Mouse (Mus musculus): ENCODE data around the gene Tnpo1. TPM values are rescaled to one million over a fixed set of nuclear protein-coding genes. Genes with fewer than 3 reads are reported as not detected.

The Tnpo1 gene
- polyA plus RNA-seq, 1 experiment: 157 TPM

GRCm38 (mm10) chr13:98803699-98804098 is 122.5 kb downstream of the Tnpo1 start:
- TF ChIP-seq CTCF (IDR thresholded peaks at IDR 0.05; ENCODE audit: borderline replicate concordance, insufficient read depth, low read length) (no peak), POLR2A (IDR thresholded peaks at IDR 0.05; ENCODE audit: low read depth, low read length) (no peak)
- Histone ChIP-seq H3K27ac (ENCODE audit: insufficient read depth, low read length) (no peak overlapping the region), H3K4me3 (ENCODE audit: insufficient read depth, low read length) (no peak overlapping the region), H3K4me1 (ENCODE audit: control insufficient read depth, insufficient read depth, low read length) (no peaks in the 10 kb centered on the region)

- no peaks in the 10 kb centered on the region for H3K4me1 ChIP-seq (ENCODE audit: control insufficient read depth, insufficient read depth, low read length)
- no peak overlapping the region for H3K4me3 ChIP-seq (ENCODE audit: insufficient read depth, low read length)
- no peak for TF ChIP-seq POLR2A (IDR thresholded peaks at IDR 0.05; ENCODE audit: low read depth, low read length)
- no peak overlapping the region for H3K27ac ChIP-seq (ENCODE audit: insufficient read depth, low read length)
Measured at GRCm38 (mm10) chr13:98802957-98803356, 123.2 kb downstream of the Tnpo1 start.

GRCm38 (mm10) chr13:98795511-98795910 is 130.7 kb downstream of the Tnpo1 start:
- no peak for TF ChIP-seq POLR2A (IDR thresholded peaks at IDR 0.05; ENCODE audit: low read depth, low read length)
- no peak for TF ChIP-seq CTCF (IDR thresholded peaks at IDR 0.05; ENCODE audit: borderline replicate concordance, insufficient read depth, low read length)
- H3K4me3 ChIP-seq (ENCODE audit: insufficient read depth, low read length): no peak overlapping the region

DNA sequence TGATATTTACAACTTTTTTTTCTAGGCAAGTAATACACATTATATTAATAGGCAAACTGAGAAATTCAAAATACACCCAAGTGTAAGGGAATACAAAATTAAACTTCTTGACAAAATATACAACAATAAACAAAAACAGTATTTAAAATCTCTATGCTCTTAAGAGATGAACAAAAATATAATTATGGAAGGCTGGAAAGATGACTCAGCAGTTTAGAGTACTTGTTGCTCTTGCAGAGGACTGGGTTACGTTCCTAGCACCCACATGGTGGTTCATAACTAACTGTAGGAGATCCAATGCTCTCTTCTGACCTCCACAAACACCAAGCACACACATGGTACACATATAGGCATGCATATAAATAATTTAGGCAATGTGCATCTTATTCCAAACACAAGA is 133.3 kb downstream of the Tnpo1 start:
- Histone ChIP-seq H3K4me3 (ENCODE audit: insufficient read depth, low read length) (no peak overlapping the region), H3K4me1 (ENCODE audit: control insufficient read depth, insufficient read depth, low read length) (no peaks in the 10 kb centered on the region), H3K27ac (ENCODE audit: insufficient read depth, low read length) (no peak overlapping the region)
- TF ChIP-seq POLR2A (IDR thresholded peaks at IDR 0.05; ENCODE audit: low read depth, low read length) (no peak), CTCF (IDR thresholded peaks at IDR 0.05; ENCODE audit: borderline replicate concordance, insufficient read depth, low read length) (no peak)

More at GRCm38 (mm10) chr13:98795511-98795910, 130.7 kb downstream of the Tnpo1 start:
- H3K4me1 ChIP-seq (ENCODE audit: control insufficient read depth, insufficient read depth, low read length): no peaks in the 10 kb centered on the region
- H3K27ac ChIP-seq (ENCODE audit: insufficient read depth, low read length): no peak overlapping the region

- H3K27ac ChIP-seq (ENCODE audit: insufficient read depth, low read length): no peak overlapping the region
- TF ChIP-seq CTCF (IDR thresholded peaks at IDR 0.05; ENCODE audit: borderline replicate concordance, insufficient read depth, low read length) (no peak), POLR2A (IDR thresholded peaks at IDR 0.05; ENCODE audit: low read depth, low read length) (no peak)
Measured at GRCm38 (mm10) chr13:98791693-98792092, 134.5 kb downstream of the Tnpo1 start.

More at GRCm38 (mm10) chr13:98791693-98792092, 134.5 kb downstream of the Tnpo1 start:
- Histone ChIP-seq H3K4me1 (ENCODE audit: control insufficient read depth, insufficient read depth, low read length) (no peaks in the 10 kb centered on the region), H3K4me3 (ENCODE audit: insufficient read depth, low read length) (no peak overlapping the region)

Other genes with a start within 250 kb of the Tnpo1 start
- 0.43 and 0.90 TPM in 2 replicates for gene Tmem171, start 231.6 kb downstream of the Tnpo1 start, polyA plus RNA-seq (2011; ENCODE audit: insufficient read length, low read depth, missing spikeins)
- gene Fcho2, start 110.9 kb downstream of the Tnpo1 start, polyA plus RNA-seq (2011; ENCODE audit: insufficient read length, low read depth, missing spikeins): 36.4 and 57.6 TPM in 2 replicates
- gene 1700024P04Rik, start 58.2 kb upstream of the Tnpo1 start, polyA plus RNA-seq (2011; ENCODE audit: insufficient read length, low read depth, missing spikeins): not detected in 2 replicates